Mouse (Mus musculus): ENCODE measurements around the gene Dmrt2.

The Dmrt2 gene

DNA sequence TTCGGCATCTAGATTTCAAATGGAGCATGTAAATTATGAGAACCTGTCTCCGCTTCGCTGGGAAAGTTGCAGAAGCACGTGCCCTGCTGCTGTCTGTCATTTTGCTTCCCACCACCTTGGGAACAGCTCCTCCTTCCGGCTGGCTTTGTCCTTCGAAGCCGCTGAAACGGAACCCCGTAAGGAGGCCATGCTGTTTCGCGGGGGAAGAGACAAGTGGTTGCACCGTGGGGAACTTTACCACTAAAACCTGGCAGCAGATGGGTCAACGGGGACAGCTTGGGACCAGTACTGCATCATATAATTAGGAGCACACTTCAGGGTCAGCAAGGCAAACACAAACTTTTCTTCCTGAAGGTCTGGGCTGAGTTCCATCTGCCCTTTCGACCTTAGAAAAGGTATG is 26.6 kb downstream of the Dmrt2 start:
- no peak for DNase-seq

GRCm38 (mm10) chr19:25713382-25713781 is 41.2 kb downstream of the Dmrt2 start:
- DNase-seq: peak; percentile 25

DNA sequence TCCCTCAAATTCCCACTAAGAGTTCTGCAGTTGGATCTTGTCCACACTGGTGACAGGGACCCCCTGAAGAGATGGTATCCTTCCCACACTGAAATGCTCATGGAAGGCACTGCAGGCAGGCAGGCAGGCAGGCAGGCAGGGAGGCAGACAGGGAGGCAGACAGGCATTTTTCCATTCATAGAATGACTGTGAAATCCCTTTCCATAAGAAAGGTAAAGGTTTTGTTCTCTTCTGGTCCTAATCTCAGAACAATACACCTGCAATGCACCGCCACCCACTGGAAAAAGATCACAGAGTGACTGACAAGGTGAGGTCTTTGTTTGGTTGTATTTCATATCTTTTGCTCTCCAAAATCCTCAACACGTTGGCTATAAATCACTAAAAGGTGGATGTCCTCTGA is 42.7 kb downstream of the Dmrt2 start:
- no peak for DNase-seq

DNA sequence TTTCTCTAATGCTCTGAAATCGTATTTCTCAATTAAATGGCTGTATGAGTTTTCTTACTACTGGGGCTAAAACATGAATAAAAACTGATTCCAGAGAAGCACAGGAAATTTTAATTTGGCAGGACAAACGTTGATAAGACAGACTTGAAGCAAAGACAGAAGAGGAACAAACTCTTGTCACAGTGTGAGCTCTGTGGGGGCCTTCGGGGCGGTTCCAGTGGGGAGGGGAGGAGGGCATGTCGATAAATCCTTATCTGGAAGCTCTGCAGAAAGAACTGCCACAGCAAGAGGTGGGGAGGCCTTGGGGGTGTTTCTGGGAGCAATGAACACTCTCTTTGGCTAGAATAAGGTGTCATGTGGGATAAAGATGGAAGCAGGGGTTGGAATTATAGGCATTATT is 50.4 kb downstream of the Dmrt2 start:
- DNase-seq: no peak
